Comparison of ENCODE assay signal across 10 mouse cellular contexts in genomic region chr6:54242286-54242685, GRCm38 (mm10).
DNase-seq lines count a peak whose midpoint lies in the region; ATAC-seq and TF ChIP-seq lines count a peak whose summit lies in the region.
"Had no signal": no experiment of that assay in that cellular context is flagged by ENCODE, and none has a peak within 500 bp of the region (broad histone marks: within the 10 kb centered on the region; RNA-seq: fewer than 3 reads in every experiment).

No protein-coding gene starts in this region.

- peak overlapping the region; percentile 21; the same call in 1 of the 2 replicates for H3K4me2 ChIP-seq in hindbrain, postnatal 0 days (ENCODE audit: low read depth, low read length)
- no peak overlapping the region for H3K4me2 ChIP-seq in hindbrain, embryonic 13.5 days
- no peak overlapping the region for H3K4me2 ChIP-seq in midbrain, embryonic 15.5 days
- no peak overlapping the region for H3K4me2 ChIP-seq in midbrain, embryonic 16.5 days (ENCODE audit: low read length)
- H3K4me2 ChIP-seq: embryonic facial prominence, embryonic 12.5 days had no signal

- DNase-seq in hindbrain, postnatal 0 days (ENCODE audit: low spot score), result peak; percentile 17
- peak; percentile 36 to 77 for DNase-seq in left cerebral cortex, adult 8-10 months (ENCODE audit: low spot score in 2 of 2)
- DNase-seq in cerebellum, postnatal 14 days, result no peak
- no peak for DNase-seq in urinary bladder, postnatal 25 days (ENCODE audit: low spot score)
- DNase-seq: gastrocnemius, postnatal 36 days had no signal

- no peaks in the 10 kb centered on the region for H3K36me3 ChIP-seq in hindbrain, postnatal 0 days (ENCODE audit: insufficient read depth, low read length)
- peaks cover 12% of the 10 kb centered on the region; the same call in 1 of the 2 replicates for H3K36me3 ChIP-seq in hindbrain, embryonic 13.5 days
- no peaks in the 10 kb centered on the region for H3K36me3 ChIP-seq in midbrain, embryonic 15.5 days (replicated peaks)
- 0 out of 2 replicates have a peak, but pooled peaks cover 2% of the 10 kb centered on the region for H3K36me3 ChIP-seq in midbrain, embryonic 16.5 days (ENCODE audit: control insufficient read depth, insufficient read depth, low read length)

- H3K9ac ChIP-seq in hindbrain, postnatal 0 days (replicated peaks; ENCODE audit: low read length), result no peak overlapping the region
- no peak overlapping the region for H3K9ac ChIP-seq in hindbrain, embryonic 13.5 days
- H3K9ac ChIP-seq in midbrain, embryonic 15.5 days, result no peak overlapping the region
- H3K9ac ChIP-seq in midbrain, embryonic 16.5 days (ENCODE audit: low read depth, low read length), result no peak overlapping the region
- H3K9ac ChIP-seq: embryonic facial prominence, embryonic 12.5 days had no signal

- no peaks in the 10 kb centered on the region for H3K9me3 ChIP-seq in hindbrain, postnatal 0 days (ENCODE audit: low read length)
- H3K9me3 ChIP-seq in hindbrain, embryonic 13.5 days, result peaks cover 12% of the 10 kb centered on the region
- H3K9me3 ChIP-seq in midbrain, embryonic 15.5 days, result no peaks in the 10 kb centered on the region
- no peaks in the 10 kb centered on the region for H3K9me3 ChIP-seq in midbrain, embryonic 16.5 days (replicated peaks; ENCODE audit: control insufficient read depth, low read length, poor library complexity, severe bottlenecking)

- H3K4me1 ChIP-seq in hindbrain, postnatal 0 days (ENCODE audit: insufficient read depth, low read length), result no peaks in the 10 kb centered on the region
- H3K4me1 ChIP-seq in hindbrain, embryonic 13.5 days (replicated peaks), result no peaks in the 10 kb centered on the region
- peaks cover 9% of the 10 kb centered on the region; the same call in 1 of the 2 replicates for H3K4me1 ChIP-seq in midbrain, embryonic 15.5 days
- H3K4me1 ChIP-seq in midbrain, embryonic 16.5 days (ENCODE audit: control insufficient read depth, insufficient read depth, low read length), result no peaks in the 10 kb centered on the region; the same call in 1 of the 2 replicates

- TF ChIP-seq CTCF in hindbrain, postnatal 0 days (IDR thresholded peaks at IDR 0.05; ENCODE audit: low read depth), result no peak

- ATAC-seq in hindbrain, postnatal 0 days, result no peak
- ATAC-seq in hindbrain, embryonic 13.5 days (ENCODE audit: low FRiP score), result no peak
- 0 out of 2 replicates have a peak, but pooled peaks have one; percentile 45 for ATAC-seq in midbrain, embryonic 15.5 days (replicated peaks)
- ATAC-seq in midbrain, embryonic 16.5 days, result no peak
- no peak for ATAC-seq in monocyte, adult 5-6 weeks (replicated peaks; ENCODE audit: insufficient number of reproducible peaks, low FRiP score, low TSS enrichment, poor library complexity, severe bottlenecking)

- no peaks in the 10 kb centered on the region for H3K27me3 ChIP-seq in hindbrain, postnatal 0 days (ENCODE audit: insufficient read depth, low read length)
- no peaks in the 10 kb centered on the region for H3K27me3 ChIP-seq in hindbrain, embryonic 13.5 days
- no peaks in the 10 kb centered on the region for H3K27me3 ChIP-seq in midbrain, embryonic 15.5 days (replicated peaks)
- H3K27me3 ChIP-seq in midbrain, embryonic 16.5 days (ENCODE audit: control insufficient read depth, insufficient read depth, low read depth, low read length), result no peaks in the 10 kb centered on the region
- H3K27me3 ChIP-seq: embryonic facial prominence, embryonic 12.5 days had no signal

- WGBS in hindbrain, postnatal 0 days, result 61% methylated on average over 9 of the region's 9 CpGs
- 82% methylated on average over 9 of the region's 9 CpGs for WGBS in hindbrain, embryonic 13.5 days
- WGBS in midbrain, embryonic 15.5 days, result 58% methylated on average over 9 of the region's 9 CpGs
- WGBS in midbrain, embryonic 16.5 days, result 58% methylated on average over 9 of the region's 9 CpGs

- no peak overlapping the region for H3K27ac ChIP-seq in hindbrain, postnatal 0 days
- H3K27ac ChIP-seq in hindbrain, embryonic 13.5 days, result no peak overlapping the region
- H3K27ac ChIP-seq in midbrain, embryonic 15.5 days, result peak overlapping the region; percentile 23; the same call in 1 of the 2 replicates
- H3K27ac ChIP-seq in midbrain, embryonic 16.5 days (ENCODE audit: low read length), result no peak overlapping the region
- H3K27ac ChIP-seq: embryonic facial prominence, embryonic 12.5 days had no signal

- H3K4me3 ChIP-seq in hindbrain, postnatal 0 days (ENCODE audit: low read length), result no peak overlapping the region
- H3K4me3 ChIP-seq in hindbrain, embryonic 13.5 days, result no peak overlapping the region
- H3K4me3 ChIP-seq in midbrain, embryonic 15.5 days, result no peak overlapping the region
- no peak overlapping the region for H3K4me3 ChIP-seq in midbrain, embryonic 16.5 days (ENCODE audit: low read depth, low read length)
- H3K4me3 ChIP-seq: embryonic facial prominence, embryonic 12.5 days had no signal

Comparison
In these comparisons a context has a peak if more than half of its experiments do, and no peak if none do; other contexts are left out.
1. DNase-seq: peak in hindbrain, postnatal 0 days (single experiment) and left cerebral cortex, adult 8-10 months (2 of 2); none in cerebellum, postnatal 14 days (0 of 2) and urinary bladder, postnatal 25 days (single experiment).